Mouse (Mus musculus) retina, adult 2 months (tissue): Measurements from ENCODE around the gene Pla2g1b.
A peak's percentile ranks its signal among the peaks of the same experiment; 100 is the strongest.
"Not testable (repeated sequence)": the region's sequence is repeated elsewhere in the genome, so short reads cannot be mapped to it uniquely, and the experiment has no call there.

Experiments used
- DNase-seq: peaks from one replicate; pipeline ENCODE4 v3.0.0-alpha.2; 2012; ENCODE audit warnings: low read depth, low spot score

Gene Pla2g1b

GRCm38 (mm10) chr5:115505617-115506016 lies 39.6 kb downstream of the Pla2g1b start:
- DNase-seq = not testable (repeated sequence)

GRCm38 (mm10) chr5:115506454-115507201 lies 40.6 kb downstream of the Pla2g1b start, which contains the start of gene Pxn:
Gene Pxn, plus strand, starts transcription at chr5:115506676.
- peak; percentile 94 for DNase-seq

- no peak for DNase-seq
Measured at GRCm38 (mm10) chr5:115507267-115507980, 41.4 kb downstream of the Pla2g1b start.

- DNase-seq = no peak
Measured at GRCm38 (mm10) chr5:115507981-115508858, 42.2 kb downstream of the Pla2g1b start.

- DNase-seq = no peak
Measured at GRCm38 (mm10) chr5:115508859-115509147, 42.7 kb downstream of the Pla2g1b start.

- DNase-seq = no peak
Measured at GRCm38 (mm10) chr5:115509321-115509761, 43.3 kb downstream of the Pla2g1b start.

- DNase-seq = no peak
Measured at GRCm38 (mm10) chr5:115509790-115510689, 44.0 kb downstream of the Pla2g1b start.

GRCm38 (mm10) chr5:115512375-115512774 lies 46.3 kb downstream of the Pla2g1b start:
- DNase-seq = no peak

GRCm38 (mm10) chr5:115513246-115513645 lies 47.2 kb downstream of the Pla2g1b start:
- DNase-seq = no peak

- no peak for DNase-seq
Measured at GRCm38 (mm10) chr5:115513721-115514120, 47.7 kb downstream of the Pla2g1b start.

GRCm38 (mm10) chr5:115514346-115514745 lies 48.3 kb downstream of the Pla2g1b start:
- no peak for DNase-seq

GRCm38 (mm10) chr5:115514896-115515587 lies 49.0 kb downstream of the Pla2g1b start:
- no peak for DNase-seq

GRCm38 (mm10) chr5:115516081-115516907 lies 50.2 kb downstream of the Pla2g1b start:
- no peak for DNase-seq

GRCm38 (mm10) chr5:115516908-115517307 lies 50.8 kb downstream of the Pla2g1b start:
- no peak for DNase-seq

GRCm38 (mm10) chr5:115517501-115517900 lies 51.4 kb downstream of the Pla2g1b start:
- DNase-seq = no peak

GRCm38 (mm10) chr5:115518214-115518613 lies 52.2 kb downstream of the Pla2g1b start:
- not testable (repeated sequence) for DNase-seq

GRCm38 (mm10) chr5:115520325-115520869 lies 54.3 kb downstream of the Pla2g1b start:
- no peak for DNase-seq

GRCm38 (mm10) chr5:115521553-115522461 lies 55.7 kb downstream of the Pla2g1b start:
- DNase-seq = no peak
